In the genomic region with DNA sequence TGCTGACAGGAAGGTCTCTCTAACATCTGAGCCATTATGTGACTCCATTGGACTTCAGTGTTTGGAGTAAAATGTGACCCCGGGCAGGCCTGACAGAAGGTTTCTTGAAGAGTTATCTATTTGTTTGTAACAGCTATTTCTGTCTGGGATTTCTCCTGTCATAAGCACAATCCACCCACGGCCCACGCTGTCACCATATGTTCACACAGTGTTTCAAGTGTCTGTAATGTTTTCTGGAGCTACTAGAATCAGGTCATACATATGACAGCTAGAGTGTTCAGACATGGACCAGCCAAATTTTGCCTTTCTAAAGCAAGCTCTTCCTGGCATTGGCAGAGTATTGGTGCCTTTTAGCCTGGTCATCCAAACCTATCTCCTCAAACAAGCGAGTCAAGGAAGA, we compare ENCODE assay signal across 18 mouse cellular contexts.
DNase-seq lines count a peak whose midpoint lies in the region; ATAC-seq and TF ChIP-seq lines count a peak whose summit lies in the region.
"Had no signal": no experiment of that assay in that cellular context is flagged by ENCODE, and none has a peak within 500 bp of the region (broad histone marks: within the 10 kb centered on the region; RNA-seq: fewer than 3 reads in every experiment).

No protein-coding gene starts in this region.

- intact Hi-C loops in left cerebral cortex, postnatal 36 days (cut with DNase I), result no loop called here

- ATAC-seq in granulocyte monocyte progenitor cell, adult 5-6 weeks (replicated peaks; ENCODE audit: poor library complexity, severe bottlenecking), result no peak
- ATAC-seq in midbrain, postnatal 0 days (ENCODE audit: low FRiP score), result no peak
- ATAC-seq: activated CD4-positive, CD25-positive, alpha-beta regulatory T cell, adult 4 months; hindbrain, embryonic 16.5 days; liver, embryonic 12.5 days; midbrain, embryonic 16.5 days had no signal

- TF ChIP-seq CTCF in midbrain, postnatal 0 days (IDR thresholded peaks at IDR 0.05), result no peak

- H3K27ac ChIP-seq in hindbrain, embryonic 10.5 days, result no peak overlapping the region
- no peak overlapping the region for H3K27ac ChIP-seq in midbrain, postnatal 0 days (ENCODE audit: low read depth, low read length)
- H3K27ac ChIP-seq: forebrain, embryonic 10.5 days; heart, adult 2 months; limb, embryonic 10.5 days; liver, embryonic 12.5 days; lung, embryonic 15.5 days had no signal

- no peaks in the 10 kb centered on the region for H3K9me3 ChIP-seq in hindbrain, embryonic 10.5 days
- H3K9me3 ChIP-seq in midbrain, postnatal 0 days (ENCODE audit: low read length), result no peaks in the 10 kb centered on the region
- H3K9me3 ChIP-seq: forebrain, embryonic 10.5 days; limb, embryonic 10.5 days; liver, embryonic 12.5 days; lung, embryonic 15.5 days had no signal

- WGBS in hindbrain, embryonic 10.5 days, result 93% methylated on average over 4 of the region's 4 CpGs
- WGBS in midbrain, postnatal 0 days, result 94% methylated on average over 4 of the region's 4 CpGs

- H3K4me3 ChIP-seq in hindbrain, embryonic 10.5 days, result no peak overlapping the region
- H3K4me3 ChIP-seq in midbrain, postnatal 0 days (ENCODE audit: low read depth, low read length), result no peak overlapping the region
- H3K4me3 ChIP-seq: forebrain, embryonic 10.5 days; heart, adult 2 months; limb, embryonic 10.5 days; liver, embryonic 12.5 days; lung, embryonic 15.5 days had no signal

- H3K4me1 ChIP-seq in hindbrain, embryonic 10.5 days (replicated peaks), result no peaks in the 10 kb centered on the region
- no peaks in the 10 kb centered on the region for H3K4me1 ChIP-seq in midbrain, postnatal 0 days (ENCODE audit: insufficient read depth, low read length)
- H3K4me1 ChIP-seq: forebrain, embryonic 10.5 days; limb, embryonic 10.5 days; liver, embryonic 12.5 days; lung, embryonic 15.5 days had no signal

- no peak overlapping the region for H3K9ac ChIP-seq in midbrain, postnatal 0 days (replicated peaks; ENCODE audit: low read length, poor library complexity, severe bottlenecking)
- H3K9ac ChIP-seq: liver, embryonic 12.5 days; lung, embryonic 15.5 days had no signal

- H3K4me2 ChIP-seq in midbrain, postnatal 0 days (ENCODE audit: low read depth, low read length, poor library complexity, severe bottlenecking), result no peak overlapping the region
- H3K4me2 ChIP-seq: liver, embryonic 12.5 days; lung, embryonic 15.5 days had no signal

- no peaks in the 10 kb centered on the region for H3K27me3 ChIP-seq in hindbrain, embryonic 10.5 days (ENCODE audit: insufficient read depth, poor library complexity, severe bottlenecking)
- H3K27me3 ChIP-seq in midbrain, postnatal 0 days (ENCODE audit: insufficient read depth, low read length), result no peaks in the 10 kb centered on the region
- H3K27me3 ChIP-seq: liver, embryonic 12.5 days; lung, embryonic 15.5 days had no signal

- peak; percentile 63 for DNase-seq in brain, adult 2 months (ENCODE audit: low read depth, low spot score)
- peak; percentile 17 to 80 for DNase-seq in frontal cortex, postnatal 36 days (ENCODE audit: low spot score in 2 of 2)
- DNase-seq in layer of hippocampus, postnatal 25 days (ENCODE audit: extremely low spot score in 1 of 2, low spot score in 1 of 2), result peak; percentile 12 to 45
- peak; percentile 42 to 54 for DNase-seq in left cerebral cortex, postnatal 36 days (ENCODE audit: low spot score in 2 of 2)
- no peak for DNase-seq in lung, postnatal 25 days (ENCODE audit: low spot score)
- no peak for DNase-seq in hindbrain, embryonic 10.5 days (ENCODE audit: low spot score)
- DNase-seq in midbrain, postnatal 0 days (ENCODE audit: low spot score), result no peak
- DNase-seq: cerebellum, adult 11-12 months; heart, adult 2 months; kidney, adult 2 months had no signal

- no peaks in the 10 kb centered on the region for H3K36me3 ChIP-seq in hindbrain, embryonic 10.5 days
- no peaks in the 10 kb centered on the region for H3K36me3 ChIP-seq in midbrain, postnatal 0 days (ENCODE audit: insufficient read depth, low read length)
- H3K36me3 ChIP-seq: forebrain, embryonic 10.5 days; limb, embryonic 10.5 days; liver, embryonic 12.5 days; lung, embryonic 15.5 days had no signal

Comparison
In these comparisons a context has a peak if more than half of its experiments do, and no peak if none do; other contexts are left out.
1. DNase-seq: peak in brain, adult 2 months (single experiment), frontal cortex, postnatal 36 days (2 of 2), layer of hippocampus, postnatal 25 days (2 of 2) and left cerebral cortex, postnatal 36 days (2 of 2); none in lung, postnatal 25 days (single experiment), hindbrain, embryonic 10.5 days (single experiment) and midbrain, postnatal 0 days (single experiment).